Mouse (Mus musculus) urinary bladder, adult 18-20 months (tissue): ENCODE data around the gene Tdrd1.
A peak's percentile ranks its signal among the peaks of the same experiment; 100 is the strongest.
"Not testable (repeated sequence)": the region's sequence is repeated elsewhere in the genome, so short reads cannot be mapped to it uniquely, and the experiment has no call there.

ENCODE experiments used
- DNase-seq, 2 experiments: peaks; one replicate each; pipeline ENCODE4 v3.0.0; 2022; ENCODE audit warnings: low spot score in 2 of 2, mixed read lengths in 2 of 2

Tdrd1 gene

DNA sequence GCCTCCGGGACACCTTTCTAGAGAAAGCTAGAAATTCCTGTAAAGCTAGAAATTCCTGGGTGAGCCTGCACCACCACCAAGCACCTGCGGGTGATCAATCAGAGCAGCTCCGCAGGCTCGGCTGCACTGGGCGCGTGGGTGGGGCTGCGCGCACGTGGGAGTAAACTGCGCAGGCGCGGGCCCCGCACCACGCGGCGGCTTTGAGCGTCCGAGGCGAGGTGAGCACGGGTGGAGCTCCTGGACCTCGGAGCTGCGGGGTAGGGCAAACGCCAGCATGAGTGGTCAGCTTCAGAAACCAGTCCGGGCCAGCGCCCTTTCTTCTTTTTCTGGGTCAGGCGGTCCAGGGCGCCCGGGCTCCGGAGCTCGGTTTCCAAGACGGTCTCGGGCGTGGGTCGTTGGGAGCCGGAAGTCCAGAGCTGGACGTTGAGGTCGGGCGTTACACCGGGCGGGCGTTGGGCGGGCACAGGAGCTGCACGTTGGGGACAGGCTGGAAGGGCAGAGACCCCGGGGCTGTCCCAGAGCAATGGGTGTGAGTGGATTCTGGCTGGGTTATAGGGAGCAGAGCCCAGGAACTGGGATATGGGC lies at the start of gene Tdrd1:
Gene Tdrd1, plus strand, starts transcription at position 163 of the 585 bp plus-strand sequence.
- peak in 1 of 2 experiments; percentile 8 for DNase-seq

DNA sequence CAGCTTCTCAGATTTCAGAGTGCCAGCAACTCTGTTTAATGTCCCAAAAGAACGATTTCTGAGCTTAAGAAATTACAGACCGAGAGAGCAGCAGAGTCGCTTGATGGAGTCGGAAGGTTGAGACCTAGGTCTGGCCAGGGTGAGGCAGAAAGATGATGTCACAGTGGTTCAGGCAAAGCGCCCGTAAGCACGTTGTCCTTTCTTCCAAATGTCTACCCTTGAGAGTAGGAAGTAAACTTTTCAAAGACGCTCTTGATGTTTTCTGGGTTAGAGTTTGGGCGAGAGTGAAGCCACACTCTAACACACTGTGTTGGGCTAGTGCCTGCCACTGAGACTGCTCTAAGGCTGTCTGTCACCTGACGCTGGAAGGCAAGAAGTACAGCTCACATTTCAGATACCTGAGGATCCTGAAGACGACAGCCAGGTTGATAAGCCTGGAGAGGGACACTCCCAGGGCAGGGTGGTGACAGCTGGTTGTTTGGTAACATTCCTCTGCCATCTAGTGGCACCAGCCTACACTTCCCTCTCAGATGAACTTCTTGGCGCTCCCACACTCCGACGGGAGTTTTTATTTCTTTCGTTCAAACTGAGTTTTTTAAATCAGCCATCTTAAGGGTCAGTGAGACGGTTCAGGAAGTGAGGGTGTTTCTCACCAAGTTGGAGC lies 49.2 kb upstream of the Tdrd1 start:
- peak; percentile 26 to 41 for DNase-seq

DNA sequence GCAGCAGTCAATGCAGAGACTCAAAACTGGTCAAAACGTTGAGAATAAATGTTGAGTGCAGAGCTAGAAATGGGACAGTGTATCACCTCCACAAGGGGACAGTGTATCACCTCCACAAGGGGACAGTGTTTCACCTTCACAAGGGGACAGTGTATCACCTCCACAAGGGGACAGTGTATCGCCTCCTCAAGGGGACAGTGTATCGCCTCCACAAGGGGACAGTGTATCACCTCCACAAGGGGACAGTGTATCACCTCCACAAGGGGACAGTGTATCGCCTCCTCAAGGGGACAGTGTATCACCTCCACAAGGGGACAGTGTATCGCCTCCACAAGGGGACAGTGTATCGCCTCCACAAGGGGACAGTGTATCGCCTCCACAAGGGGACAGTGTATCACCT lies 47.5 kb upstream of the Tdrd1 start:
- DNase-seq: not testable (repeated sequence)

DNA sequence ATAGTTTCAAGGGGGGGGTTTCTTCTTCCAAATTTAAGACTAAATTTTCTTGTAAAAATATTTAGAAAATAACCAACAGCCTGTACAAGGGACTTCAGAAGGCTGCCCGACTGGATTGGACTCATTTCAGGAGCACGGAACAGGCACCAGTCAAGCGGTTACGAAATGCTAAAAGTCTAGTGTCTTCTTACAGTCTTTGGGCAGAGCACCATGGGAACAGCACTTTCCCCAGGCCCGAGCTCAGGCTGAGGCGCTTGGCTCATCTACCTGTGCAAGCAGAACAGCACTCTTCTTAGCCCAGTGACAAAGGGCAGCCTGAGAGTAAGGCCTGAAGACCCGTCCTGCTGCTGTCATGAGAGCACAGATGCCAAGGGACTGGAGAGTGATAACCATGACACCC lies 38.1 kb upstream of the Tdrd1 start:
- DNase-seq: no peak

DNA sequence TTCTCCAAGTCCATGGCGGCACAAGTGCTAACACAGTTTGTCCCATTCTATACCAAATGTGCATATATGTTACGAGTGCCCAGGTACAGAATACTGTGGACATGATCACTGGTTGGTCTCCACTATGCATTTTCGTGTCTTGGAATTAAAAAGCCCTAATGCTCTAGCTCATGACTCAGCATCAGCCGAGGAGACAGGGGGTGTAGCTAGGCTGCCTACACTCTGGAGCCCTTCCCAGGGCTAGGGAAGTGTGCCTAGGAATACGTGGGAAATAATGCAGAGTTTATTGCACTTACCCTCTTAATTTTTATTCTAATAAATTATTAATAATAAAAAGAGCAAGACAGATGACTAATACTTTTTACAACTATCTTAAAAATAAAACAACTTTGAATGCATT lies 37.1 kb upstream of the Tdrd1 start:
- no peak for DNase-seq

DNA sequence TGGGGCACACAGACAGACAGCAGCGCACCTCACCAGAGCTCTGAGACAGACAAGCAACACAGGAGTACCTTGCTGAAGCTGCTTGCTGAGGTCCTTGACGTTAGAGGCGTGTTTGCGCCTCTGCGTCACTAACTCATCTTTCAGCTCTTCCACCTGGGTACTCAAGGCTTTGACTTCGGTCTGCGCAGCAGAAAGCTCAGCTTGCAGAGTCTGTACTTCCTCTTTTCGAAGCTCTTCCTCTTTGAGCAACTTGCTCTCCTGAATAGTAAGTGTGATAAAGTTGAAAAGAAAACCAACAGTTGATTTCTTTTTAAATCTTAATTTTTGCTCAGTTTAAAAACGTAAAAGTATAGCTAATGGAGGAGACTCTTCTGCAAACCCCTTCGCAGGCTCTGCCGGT lies 28.6 kb upstream of the Tdrd1 start:
- no peak for DNase-seq

DNA sequence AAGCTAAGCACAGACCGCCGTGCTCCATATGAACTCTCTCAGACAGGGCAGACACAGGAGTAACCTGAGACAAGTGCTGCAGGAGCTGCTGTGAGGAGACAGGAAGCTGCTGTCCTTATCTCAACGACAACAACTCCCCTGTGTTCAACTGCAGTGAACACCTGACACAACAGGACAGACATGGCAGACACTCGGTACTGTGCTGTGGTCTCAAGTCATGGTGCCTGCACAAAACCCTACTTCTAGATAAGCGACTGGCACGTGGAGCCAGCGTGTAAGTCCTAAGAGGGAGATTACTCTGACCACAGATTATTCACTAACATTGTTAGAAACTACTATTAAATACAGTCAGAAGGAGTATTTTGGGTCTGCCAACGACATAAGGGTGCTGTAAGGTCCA lies 25.8 kb upstream of the Tdrd1 start:
- DNase-seq: no peak

DNA sequence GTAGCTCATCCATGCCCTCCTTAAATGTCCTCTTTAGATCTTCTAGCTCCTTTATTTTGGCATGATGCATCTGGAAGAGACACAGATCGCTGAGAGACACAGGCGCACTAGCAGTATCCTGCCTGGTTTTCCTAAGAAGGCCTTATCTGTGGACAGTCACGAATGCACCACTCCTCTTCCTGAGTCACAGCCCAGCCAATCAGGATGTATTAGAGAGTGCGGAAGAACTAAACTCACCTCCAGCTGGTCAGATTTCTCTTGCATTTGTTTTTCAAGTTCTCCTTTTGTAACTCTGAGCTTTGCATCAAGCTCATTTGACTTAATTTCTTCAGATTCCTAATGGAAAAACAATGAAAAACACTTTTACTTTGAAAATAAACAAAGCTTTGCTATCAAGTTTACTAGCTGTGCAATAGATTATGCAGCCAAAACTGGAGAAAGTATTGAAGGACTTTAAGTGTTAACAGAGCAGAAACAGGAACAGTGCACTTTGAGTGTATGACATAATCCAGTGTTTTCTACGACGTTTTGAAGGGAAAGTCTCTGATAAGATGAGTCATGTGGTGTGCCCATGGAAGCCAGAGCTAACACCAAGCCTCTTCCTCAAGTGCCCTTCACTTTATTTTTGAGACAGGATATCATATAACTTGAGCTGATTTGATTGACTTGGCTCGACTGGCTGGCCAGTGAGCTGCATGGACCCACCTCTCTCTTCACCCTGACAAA lies 24.9 kb upstream of the Tdrd1 start:
- DNase-seq: no peak

DNA sequence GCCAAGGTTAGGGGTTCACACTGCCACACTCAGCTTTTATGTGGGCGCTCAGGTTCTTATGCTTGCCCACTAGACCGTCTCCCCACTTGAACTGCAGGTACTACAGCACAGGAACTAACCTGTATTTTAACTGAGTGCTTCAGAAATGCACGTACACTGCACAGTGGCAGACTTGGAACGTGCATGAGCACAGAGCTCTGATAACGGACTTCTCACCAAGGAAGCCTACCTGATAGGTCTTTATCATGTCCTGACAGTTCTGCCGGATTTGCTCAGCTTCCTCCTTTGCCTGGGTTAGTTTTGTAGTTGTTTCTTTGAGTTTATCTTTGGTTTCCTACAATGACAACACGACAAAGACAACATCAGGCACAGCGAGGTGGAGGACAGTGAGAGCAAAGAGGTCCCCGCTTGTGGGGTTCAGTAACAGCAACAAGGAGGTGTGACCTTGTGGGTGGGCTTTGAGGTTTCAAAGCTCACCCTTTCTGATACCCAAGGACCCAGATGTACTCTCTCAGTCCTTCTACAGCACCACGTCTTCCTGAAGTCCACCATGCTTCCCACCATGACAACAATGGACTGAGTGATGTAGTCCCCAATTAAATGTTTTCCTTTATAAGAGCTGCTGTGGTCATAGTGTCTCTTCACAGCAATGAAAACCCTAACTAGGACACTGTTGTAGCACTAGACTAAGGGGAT lies 24.2 kb upstream of the Tdrd1 start:
- DNase-seq: no peak

DNA sequence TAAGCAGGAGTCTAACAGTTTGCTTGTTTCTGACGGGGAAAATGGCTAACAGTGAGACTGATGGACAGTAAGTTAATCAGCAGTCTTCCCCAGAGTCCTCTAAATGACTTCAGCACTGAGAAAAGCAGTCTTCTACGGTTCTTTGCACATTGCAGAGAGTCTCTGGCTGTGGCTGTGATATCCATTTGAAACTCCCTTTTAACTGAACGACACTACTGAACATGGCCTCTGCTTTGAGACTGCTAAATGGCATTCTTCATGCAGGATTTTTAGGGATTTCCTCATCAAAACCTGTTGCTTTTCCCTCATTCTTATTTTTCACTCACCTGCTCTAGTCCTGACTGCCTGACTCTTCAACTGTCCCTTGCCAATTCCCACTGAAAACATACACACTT lies 23.7 kb upstream of the Tdrd1 start:
- DNase-seq: no peak

DNA sequence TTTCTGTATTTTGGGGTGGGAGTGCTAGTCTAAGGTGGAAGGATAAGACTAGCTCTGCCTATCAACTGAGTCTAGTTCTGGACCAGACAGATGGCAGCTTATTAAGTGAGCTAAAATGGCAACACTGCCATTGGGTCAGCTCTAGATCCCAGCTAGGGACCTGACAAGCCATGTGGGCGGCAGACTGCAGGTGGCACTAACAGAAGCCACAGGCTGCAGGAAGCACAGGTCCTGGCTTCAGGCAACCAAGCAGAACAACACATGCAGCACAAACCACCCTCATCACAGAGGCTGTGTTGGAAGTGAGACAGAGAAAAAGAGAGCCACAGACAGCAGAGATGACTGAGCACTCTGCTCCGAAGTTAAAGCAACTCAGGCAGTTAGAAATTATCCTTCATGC lies 20.6 kb upstream of the Tdrd1 start:
- DNase-seq: no peak

DNA sequence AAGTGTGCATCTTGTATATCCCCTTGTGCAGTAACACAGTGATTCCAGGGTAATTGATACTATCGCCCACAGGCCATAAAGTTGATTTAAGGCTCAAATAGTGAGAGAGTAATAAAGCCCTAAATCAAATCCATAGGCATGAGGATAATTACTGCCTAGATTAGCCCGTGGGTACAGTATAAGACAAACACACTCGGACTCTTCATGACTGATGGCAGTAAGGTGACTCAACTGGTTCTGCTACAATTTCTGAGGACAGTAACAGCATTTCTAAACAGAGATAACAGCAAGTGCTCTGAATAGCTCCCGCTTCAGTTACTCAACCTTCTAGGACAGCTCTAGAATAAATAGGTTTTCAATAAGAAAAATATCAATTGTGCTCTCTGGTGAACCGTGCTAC lies 18.9 kb upstream of the Tdrd1 start:
- no peak for DNase-seq

DNA sequence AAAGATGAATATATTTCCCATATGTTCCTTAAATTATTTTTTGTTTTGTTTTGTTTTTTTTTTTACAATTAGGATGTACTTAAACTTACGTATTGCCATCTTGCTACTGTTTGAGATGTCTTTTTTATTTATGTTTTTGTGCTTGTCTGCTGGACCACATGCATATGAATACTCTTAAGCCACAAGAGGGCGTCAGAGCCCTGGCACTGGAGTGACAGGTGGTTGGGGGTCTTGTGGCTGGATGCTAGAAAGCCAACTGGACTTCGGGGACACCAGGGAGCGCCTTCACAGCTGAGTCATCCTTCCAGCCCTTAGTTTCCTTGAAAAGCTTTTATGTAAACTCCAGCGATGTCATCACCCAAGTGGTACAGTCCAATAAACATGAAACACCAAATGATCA lies 17.2 kb upstream of the Tdrd1 start:
- no peak for DNase-seq

DNA sequence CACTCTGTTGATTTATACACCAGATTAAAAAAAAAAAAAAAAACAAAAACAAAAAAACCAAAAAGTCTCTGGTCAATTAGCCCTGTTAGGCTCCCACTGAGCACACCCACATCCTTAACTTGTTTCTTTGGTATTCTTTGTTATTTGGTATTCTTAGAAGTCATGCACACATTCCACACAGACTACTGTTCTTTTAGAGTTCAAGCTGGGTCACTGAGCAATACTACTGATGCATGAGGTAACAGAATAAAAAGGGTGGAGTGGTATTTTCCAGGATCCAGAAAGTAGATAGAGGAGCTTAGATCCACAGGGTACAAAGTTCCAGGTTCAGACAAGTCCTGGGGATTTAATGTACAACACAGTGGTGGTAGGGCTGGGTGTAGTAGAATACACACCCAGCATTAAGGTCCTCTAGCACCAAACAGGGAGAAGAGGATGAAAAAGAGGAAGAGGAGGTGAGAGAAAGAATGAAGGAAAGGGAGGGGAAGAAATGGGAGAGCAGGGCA lies 15.3 kb upstream of the Tdrd1 start:
- DNase-seq: no peak

DNA sequence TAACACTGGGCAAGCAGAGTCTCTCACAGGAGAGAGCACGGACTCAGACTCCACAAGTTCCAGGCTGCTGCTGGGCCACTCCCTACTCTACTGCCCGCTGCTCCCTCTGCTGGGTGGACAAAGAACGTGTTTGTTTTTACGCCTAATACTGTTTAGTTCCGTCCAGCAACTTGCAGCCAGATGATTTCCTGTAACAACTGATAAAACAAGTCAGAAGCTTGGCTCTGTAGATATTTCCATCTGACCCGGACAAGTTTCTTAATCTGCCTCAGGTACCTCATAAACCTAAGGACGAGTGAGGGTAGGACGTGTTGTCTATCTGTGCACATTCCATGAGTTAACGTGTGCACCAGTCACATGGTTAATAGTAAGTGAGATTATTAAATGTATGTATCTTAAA lies 14.4 kb upstream of the Tdrd1 start:
- peak; percentile 35 to 42 for DNase-seq

DNA sequence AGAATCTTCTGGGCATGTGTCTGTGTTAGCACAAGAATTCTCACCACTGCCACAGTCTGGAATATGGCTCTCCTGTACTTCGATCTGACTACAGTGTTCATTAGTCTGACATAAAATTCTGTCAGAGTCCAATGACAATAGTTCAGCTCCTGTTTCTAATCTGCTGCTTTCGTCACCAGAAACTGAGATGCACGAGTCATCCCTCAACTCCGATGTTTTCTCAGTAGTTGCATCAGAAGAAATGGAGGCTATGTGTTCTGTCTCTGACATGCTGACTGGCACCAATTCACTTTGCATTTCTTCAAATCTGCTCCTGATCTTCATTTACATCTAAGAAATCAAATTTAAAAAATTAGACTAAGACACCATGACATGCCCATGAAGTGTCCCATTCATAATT lies 12.6 kb upstream of the Tdrd1 start:
- no peak for DNase-seq

DNA sequence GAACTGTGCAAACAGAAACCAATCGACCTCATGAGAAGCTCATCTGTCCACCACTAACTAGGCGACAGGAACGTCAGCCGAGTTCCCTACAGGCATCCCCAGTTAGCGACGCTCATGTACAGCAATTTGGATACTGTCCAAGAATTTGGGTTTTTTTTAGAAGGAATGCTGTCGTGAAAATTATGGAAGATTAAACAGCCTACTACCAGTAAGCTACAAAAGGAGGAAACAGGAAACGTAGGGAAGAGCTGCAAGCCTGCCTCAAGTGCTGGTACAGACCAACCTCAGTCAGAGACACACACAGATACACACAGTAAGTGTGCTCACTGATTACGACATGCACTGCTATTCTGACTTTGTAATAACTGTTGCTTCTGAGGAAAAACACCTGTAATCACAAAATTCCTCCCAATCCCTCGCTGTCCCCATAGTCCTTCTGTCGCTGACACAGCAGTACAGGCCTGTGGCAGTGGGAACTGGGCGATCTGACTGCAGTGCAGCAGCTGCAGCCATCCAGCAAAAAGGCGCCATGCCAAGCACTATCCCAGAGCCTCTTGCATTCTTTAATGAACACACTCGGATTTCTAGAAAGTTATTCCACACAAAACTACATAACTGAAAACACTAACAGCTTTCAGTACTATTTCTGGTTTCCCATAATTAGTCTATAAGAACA lies 8.0 kb upstream of the Tdrd1 start:
- DNase-seq: no peak

DNA sequence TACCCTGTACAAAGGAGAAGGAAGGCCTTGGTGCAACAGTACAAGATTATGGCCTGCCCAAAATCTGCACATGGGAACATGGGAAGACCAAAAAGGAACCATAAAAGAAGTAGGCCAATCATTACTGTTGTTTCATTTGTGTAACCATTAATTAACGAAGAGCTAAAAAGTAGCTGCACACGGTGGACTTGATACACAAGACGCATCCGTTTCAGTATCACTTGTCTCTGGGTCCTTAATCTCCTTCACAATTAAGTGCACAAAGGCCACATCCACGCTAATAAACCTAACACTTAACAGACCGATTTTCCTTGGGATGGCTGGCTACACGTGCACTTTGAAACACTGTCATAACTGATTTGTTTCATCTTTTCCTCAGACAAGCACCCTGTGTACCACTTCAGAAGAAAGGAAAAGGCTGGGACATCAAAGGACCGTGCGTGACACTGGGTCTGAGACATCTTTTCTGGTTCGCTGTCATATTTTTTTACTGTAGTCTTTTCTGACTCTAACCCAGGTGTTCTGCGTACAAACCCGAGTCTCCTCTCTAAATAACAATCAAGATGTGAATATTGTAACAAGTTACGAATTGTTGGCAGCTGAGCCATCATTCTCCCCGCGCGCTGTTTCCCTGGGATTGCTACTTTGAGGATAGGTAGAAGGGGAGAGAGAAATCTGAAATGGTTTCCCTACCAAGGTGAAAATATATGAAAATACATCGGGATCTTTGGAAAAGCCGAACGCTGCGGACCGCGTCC lies 4.8 kb upstream of the Tdrd1 start:
- DNase-seq: no peak

DNA sequence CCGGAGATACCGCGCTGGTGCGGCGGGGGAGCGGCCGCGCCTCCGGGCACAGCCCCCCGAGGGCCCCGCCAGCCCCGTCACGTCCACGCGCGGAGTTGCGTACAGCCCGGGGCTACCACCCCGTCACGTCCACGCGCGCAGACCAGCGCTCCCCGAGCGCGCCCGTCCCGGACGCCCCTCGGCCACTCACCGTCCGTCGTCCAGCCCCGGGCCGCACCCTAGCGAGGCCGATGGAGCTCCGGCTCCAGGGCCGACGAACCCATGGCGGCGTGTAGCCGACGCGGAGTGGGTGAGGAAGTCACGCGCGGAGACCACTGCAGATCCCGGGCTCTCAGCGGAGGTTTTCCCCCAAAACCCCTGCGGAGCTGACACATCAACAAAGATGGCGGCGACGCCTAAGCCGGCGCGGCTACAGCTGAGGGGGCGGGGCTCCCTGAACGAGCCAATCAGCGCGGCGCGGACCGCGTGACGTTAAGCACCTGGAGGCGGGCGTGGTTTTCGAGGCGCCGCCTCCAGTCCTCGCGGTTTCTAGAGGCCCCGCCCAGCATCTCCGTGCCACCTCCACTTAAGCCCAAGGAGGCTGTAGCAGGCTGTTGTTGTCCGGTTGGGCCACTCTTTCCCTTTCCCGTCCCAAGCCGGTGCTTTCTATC lies 4.1 kb upstream of the Tdrd1 start, which contains the start of gene Ccdc186:
Gene Ccdc186, minus strand, starts transcription at position 393 of the 650 bp plus-strand sequence.
- DNase-seq: peak; percentile 92 to 93

DNA sequence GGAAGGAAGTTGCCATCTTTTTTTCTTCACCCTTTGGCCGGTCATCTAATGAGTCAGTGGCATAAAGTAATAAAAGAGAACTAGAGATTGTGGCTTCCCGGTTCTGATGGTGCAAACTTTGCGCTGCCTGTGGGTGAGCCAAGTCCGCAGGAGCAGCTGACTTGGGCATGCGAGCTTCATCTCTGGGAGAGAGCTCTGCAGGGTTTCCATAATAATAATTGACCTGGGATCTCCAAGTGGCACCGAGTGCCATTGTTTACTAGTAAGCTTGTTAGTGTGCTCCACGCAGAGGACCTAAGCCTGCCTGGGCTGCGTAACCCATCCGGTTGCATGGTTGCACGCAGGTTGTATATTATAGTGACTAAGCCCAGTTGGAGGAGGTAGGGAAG lies 3.6 kb upstream of the Tdrd1 start:
- DNase-seq: no peak

DNA sequence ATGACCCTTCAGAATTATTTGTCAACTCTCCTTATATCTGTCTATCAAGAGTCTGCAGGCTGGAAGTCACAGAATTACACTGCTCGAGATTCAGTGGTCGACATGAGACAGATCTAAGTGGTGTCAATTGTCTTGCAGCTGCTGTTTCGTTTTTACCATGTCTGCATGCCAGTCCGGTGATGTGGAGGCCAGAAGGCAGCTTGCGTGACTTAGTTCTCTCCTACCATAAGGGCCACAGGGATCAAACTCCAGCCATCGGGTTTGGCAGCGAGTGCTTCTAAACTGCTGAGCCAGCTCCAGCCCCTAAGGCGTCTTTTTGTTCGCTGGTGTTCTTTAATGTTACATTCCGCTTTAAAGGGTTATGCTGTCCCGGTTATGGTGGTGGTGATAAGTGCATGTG lies 2.3 kb downstream of the Tdrd1 start:
- no peak for DNase-seq
